Mouse (Mus musculus): ENCODE measurements at regions not wholly inside any gene's neighbourhood (a gene's known extent, or its start where the extent isn't known, plus 50 kb on each side); places are given as distances from the start of the nearest gene placed in this dataset.

DNA sequence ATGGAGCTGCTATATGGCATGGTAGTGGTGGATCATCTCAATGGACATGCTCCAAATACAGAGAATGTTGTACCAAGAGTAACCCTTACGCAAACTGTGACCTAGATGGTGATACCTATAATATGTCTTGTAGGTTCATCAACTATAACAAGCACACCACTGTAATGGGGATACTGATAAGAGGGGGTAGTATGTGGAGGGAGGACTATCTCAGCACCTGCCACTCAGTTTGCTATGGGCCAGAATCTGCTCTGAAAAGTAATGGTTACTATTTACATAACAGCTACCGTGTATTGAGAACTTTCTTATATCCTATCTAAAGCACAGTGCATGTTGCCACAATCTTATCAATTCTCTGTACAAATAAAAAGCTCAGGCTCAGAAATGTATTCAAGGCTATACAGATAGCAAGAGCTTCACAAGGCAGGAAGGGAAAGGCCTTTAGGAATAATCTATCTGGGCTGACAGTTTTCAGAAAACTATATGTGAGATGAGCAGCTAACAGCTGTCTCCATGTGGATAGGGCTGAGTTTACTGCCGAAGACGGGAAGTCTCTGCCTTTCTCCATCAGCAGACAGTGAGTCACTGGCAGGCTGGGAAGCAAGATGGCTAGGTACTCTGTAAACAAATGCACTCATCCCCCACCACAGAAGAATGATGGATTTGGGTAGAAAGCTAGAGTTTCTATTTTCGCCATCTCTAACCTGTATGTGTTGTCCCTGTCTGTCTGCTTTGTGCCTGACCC, 77.1 kb upstream of the Nck2 start:
- no peak for DNase-seq (ENCODE audit: low read depth)

DNA sequence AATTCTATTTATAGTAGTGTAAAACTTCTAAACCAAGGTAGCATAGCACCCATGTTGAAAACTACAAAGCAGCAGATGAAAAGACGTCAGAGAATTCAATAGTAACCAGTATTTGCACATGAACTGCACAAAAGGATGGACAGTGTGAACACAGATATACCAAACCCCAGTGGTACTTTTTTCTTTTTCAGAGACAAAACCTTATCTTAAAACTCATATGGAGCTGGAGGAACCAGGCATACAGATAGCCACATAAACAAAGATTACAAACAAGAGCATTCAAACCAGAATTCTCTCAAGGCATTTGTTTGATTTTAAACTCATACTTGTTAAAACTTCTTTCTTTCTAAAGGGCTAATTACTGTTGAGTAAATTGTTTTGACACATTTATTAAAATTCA, 72.5 kb upstream of the Nck2 start:
- no peak for DNase-seq (ENCODE audit: low read depth)

DNA sequence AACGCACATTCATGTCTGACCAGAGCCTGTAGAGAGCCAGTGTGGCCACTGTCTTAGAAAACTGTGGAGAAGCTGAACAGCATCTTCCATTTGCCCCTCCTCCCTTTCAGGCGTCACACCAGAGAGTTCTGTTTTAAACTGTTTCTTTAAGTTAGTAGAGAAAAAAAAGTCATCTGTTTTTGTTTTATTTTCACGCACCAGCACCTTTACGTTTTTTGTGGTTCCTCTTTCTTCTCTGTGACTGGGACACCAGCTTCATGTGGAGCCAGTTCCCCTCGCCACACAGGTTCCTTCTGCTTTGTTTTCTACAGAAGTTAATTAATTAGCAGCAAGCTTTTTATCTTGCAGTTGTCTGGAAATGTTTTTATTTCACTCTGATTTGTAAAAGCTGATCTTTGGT, 69.4 kb upstream of the Nck2 start:
- no peak for DNase-seq (ENCODE audit: low read depth)

DNA sequence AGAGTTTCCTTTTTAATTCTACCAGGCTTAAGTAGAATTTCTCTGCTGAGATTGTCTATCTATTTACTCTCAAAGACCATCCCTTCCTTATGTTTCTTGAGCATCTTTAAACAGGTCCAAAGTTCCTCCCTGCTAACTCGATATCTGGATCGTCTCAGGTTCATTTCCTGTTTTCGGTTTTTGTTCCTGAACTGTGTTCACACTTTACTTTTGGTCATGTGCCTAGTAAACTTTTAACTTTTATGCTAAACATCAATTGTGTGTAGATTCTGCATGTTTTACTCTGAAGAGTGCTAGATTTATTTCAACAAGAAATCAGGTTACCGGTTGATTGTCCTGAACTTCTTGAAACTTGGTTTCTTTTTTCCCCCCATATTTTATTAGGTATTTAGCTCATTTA, 68.5 kb upstream of the Nck2 start:
- DNase-seq (ENCODE audit: low read depth), result no peak

DNA sequence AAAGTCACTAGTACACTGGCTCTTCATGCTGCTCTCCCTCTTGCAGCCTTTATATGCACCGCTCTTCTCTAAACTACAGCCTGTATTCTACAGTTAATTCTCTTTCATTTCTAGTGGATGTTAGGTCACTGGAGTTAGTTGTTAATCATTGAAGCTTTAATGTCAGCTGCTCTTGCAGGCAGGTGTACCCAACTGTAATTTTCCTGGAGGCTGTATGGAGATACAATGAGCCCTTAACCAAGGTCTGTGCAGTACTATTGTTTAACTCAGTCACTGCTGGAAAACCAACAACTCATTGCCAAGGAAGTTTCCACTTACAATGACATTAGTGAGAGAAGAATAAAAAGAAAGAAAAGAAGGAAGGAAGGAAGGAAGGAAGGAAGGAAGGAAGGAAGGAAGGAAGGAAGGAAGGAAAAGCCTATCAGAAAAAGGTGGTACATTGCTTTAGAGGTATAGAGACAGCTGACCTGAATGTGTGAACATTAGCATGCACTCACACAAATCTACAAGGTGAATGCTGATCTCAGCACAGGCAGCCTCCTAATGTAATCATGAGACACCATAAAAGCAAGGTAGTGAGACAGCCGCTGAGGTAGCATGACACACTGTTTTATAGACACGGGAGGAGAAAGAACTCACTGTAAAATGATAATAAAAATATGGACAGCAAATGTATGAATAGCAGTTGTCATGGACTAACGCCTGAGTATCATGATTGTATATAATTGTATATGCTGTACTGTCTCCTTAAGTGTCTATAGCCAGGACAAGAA, 66.7 kb upstream of the Nck2 start:
- no peak for DNase-seq (ENCODE audit: low read depth)

DNA sequence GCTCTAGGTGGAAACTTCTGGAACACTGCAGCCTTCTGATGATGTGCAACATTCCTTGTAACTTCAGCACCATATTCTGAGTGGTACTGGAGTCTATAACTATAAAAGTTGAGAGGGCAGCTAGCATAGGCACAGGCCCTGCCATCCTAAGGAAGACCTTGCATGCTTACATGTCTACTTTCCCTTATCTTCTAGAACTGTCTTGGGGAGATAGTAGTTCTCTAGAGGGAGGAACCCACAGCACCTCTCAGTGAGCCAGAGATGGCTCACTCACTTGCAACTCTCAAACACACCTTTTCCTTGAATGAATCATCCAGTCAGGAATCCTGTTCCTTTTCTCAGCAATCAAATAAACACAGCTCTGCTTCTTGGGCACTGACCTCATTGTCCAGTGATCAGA, 59.4 kb upstream of the Nck2 start:
- no peak for DNase-seq (ENCODE audit: low read depth)

DNA sequence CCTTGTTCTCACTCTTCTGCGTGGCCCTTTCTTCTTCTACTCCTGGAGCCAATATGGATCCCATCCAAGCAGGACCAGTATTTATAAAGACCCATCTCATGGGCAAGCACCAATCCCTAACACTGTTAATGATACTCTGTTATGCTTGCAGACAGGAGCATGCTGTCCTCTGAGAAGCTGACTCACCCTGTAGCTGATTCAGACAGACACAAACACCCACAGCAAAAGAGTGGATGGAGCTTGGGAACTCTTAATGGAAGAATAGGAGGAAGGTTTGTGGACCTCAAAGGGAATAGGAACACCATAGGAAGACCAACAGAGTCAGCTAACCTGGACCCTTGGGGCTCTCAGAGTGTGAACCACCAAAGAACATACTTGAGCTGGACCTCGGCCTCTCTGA, 50.3 kb upstream of the Nck2 start:
- no peak for DNase-seq (ENCODE audit: low read depth)

Data from gonadal fat pad, adult 2 months (tissue).